Mouse (Mus musculus): Measurements from ENCODE around the gene Lama5.

- TF ChIP-seq CTCF (IDR thresholded peaks at IDR 0.05; ENCODE audit: control insufficient read depth, insufficient read depth, insufficient replicate concordance, low read depth, low read length) (no peak), POLR2A (IDR thresholded peaks at IDR 0.05; ENCODE audit: control insufficient read depth, low read depth, low read length) (no peak)
These were observed 40.0 kb downstream of the Lama5 start for GRCm38 (mm10) chr2:180185686-180186085.
